Mouse (Mus musculus) intestine, postnatal 0 days (tissue): Measurements from ENCODE around the gene Ak3. TPM values are rescaled to one million over a fixed set of nuclear protein-coding genes. Genes with fewer than 3 reads are reported as not detected.
A peak's percentile ranks its signal among the peaks of the same experiment; 100 is the strongest.

ENCODE experiments used
- ATAC-seq: fragments of 200-750 bp; cut with Nextera tagmentation; 2 replicates; pipeline ENCODE4 v1.8.0; 2017; ENCODE audit warnings: mild to moderate bottlenecking, moderate TSS enrichment, moderate library complexity
- H3K27ac ChIP-seq: fragments of 300-500 bp; sonication (generic); 2 replicates; pipeline ENCODE4 v1.5.1; 2014; ENCODE audit warnings: mild to moderate bottlenecking, low read depth, low read length, moderate library complexity
- H3K27me3 ChIP-seq: fragments of 300-500 bp; sonication (generic); replicated peaks from 2 replicates; pipeline ENCODE4 v1.6.1; 2014; ENCODE audit warnings: low read length, mixed read lengths; ENCODE audit not compliant: control insufficient read depth, insufficient read depth
- H3K36me3 ChIP-seq: fragments of 300-500 bp; sonication (generic); 2 replicates; pipeline ENCODE4 v1.6.1; 2014; ENCODE audit warnings: mild to moderate bottlenecking, moderate library complexity; ENCODE audit not compliant: control insufficient read depth, insufficient read depth
- H3K4me1 ChIP-seq: fragments of 300-500 bp; sonication (generic); replicated peaks from 2 replicates; pipeline ENCODE4 v1.6.1; 2014; ENCODE audit warnings: antibody characterized with exemption, low read length, mixed read lengths; ENCODE audit not compliant: control insufficient read depth, insufficient read depth
- H3K4me2 ChIP-seq: fragments of 300-500 bp; sonication (generic); replicated peaks from 2 replicates; pipeline ENCODE4 v1.6.1; 2014; ENCODE audit warnings: low read depth, mild to moderate bottlenecking, moderate library complexity
- H3K4me3 ChIP-seq: fragments of 300-500 bp; sonication (generic); 2 replicates; pipeline ENCODE4 v1.5.1; 2014; ENCODE audit warnings: low read depth, low read length
- H3K9ac ChIP-seq: fragments of 300-500 bp; sonication (generic); 2 replicates; pipeline ENCODE4 v1.6.1; 2014; ENCODE audit warnings: mild to moderate bottlenecking, low read depth, low read length
- H3K9me3 ChIP-seq: fragments of 300-500 bp; sonication (generic); 2 replicates; pipeline ENCODE4 v1.6.1; 2016; ENCODE audit warnings: mixed run types; ENCODE audit not compliant: control insufficient read depth
- CTCF ChIP-seq: sonication (generic); IDR thresholded peaks from 2 replicates; pipeline ENCODE4 v1.5.1; 2016; ENCODE audit warnings: low read depth, mild to moderate bottlenecking, control low read depth, antibody characterized with exemption, moderate library complexity
- WGBS: fragments of 180-500 bp; shearing (Covaris S2); extraction: QIAGEN DNeasy Blood & Tissue Kit; methylation state at CpG from one replicate; pipeline ENCODE4 v1.1.7; 2014; 5-methylcytosine and 5-hydroxymethylcytosine counted together
- polyA plus RNA-seq: library from polyadenylated mRNA; unstranded; fragments of >200 nt; fragmentation: Nextera tagmentation; extraction: Ambion mirVana; gene quantifications from 2 replicates; pipeline ENCODE4 v1.2.1, GENCODE M21; 2015

Ak3 gene
- polyA plus RNA-seq, 1 experiment from 2014 or later: 70.4 TPM

- H3K36me3 ChIP-seq: peaks cover 72% of the 10 kb centered on the region
- no peak for ATAC-seq
- H3K27me3 ChIP-seq: no peaks in the 10 kb centered on the region
- no peak overlapping the region for H3K4me2 ChIP-seq
- no peaks in the 10 kb centered on the region for H3K4me1 ChIP-seq
- H3K4me3 ChIP-seq: no peak overlapping the region
- 0 out of 2 replicates have a peak overlapping the region, but pooled peaks have one; percentile 1 for H3K27ac ChIP-seq
- no peaks in the 10 kb centered on the region for H3K9me3 ChIP-seq
- no peak for TF ChIP-seq CTCF
- H3K9ac ChIP-seq: no peak overlapping the region
- WGBS: 97% methylated on average over 7 of the region's 7 CpGs
Measured at GRCm38 (mm10) chr19:29021754-29022345, 25.9 kb downstream of the Ak3 start.

GRCm38 (mm10) chr19:29019647-29020046 is 28.1 kb downstream of the Ak3 start:
- H3K4me3 ChIP-seq: no peak overlapping the region
- peak; percentile 54 for TF ChIP-seq CTCF
- H3K9ac ChIP-seq: no peak overlapping the region
- H3K4me2 ChIP-seq: no peak overlapping the region
- H3K36me3 ChIP-seq: peaks cover 63% of the 10 kb centered on the region
- no peak for ATAC-seq
- 91% methylated on average over 3 of the region's 3 CpGs for WGBS
- no peaks in the 10 kb centered on the region for H3K4me1 ChIP-seq
- H3K27ac ChIP-seq: no peak overlapping the region
- H3K27me3 ChIP-seq: no peaks in the 10 kb centered on the region
- no peaks in the 10 kb centered on the region for H3K9me3 ChIP-seq

- ATAC-seq: no peak
- H3K27ac ChIP-seq: no peak overlapping the region
- H3K4me1 ChIP-seq: no peaks in the 10 kb centered on the region
- no peak overlapping the region for H3K4me2 ChIP-seq
- H3K9me3 ChIP-seq: no peaks in the 10 kb centered on the region
- H3K9ac ChIP-seq: no peak overlapping the region
- TF ChIP-seq CTCF: no peak
- 74% methylated on average over 5 of the region's 5 CpGs for WGBS
- no peak overlapping the region for H3K4me3 ChIP-seq
- peaks cover 53% of the 10 kb centered on the region for H3K36me3 ChIP-seq
- no peaks in the 10 kb centered on the region for H3K27me3 ChIP-seq
Measured at GRCm38 (mm10) chr19:29016786-29017185, 31.0 kb downstream of the Ak3 start.

GRCm38 (mm10) chr19:29016204-29016765 is 31.5 kb downstream of the Ak3 start:
- Histone ChIP-seq H3K4me2 (no peak overlapping the region), H3K36me3 (peaks cover 53% of the 10 kb centered on the region), H3K4me3 (no peak overlapping the region), H3K27me3 (no peaks in the 10 kb centered on the region), H3K9me3 (no peaks in the 10 kb centered on the region), H3K4me1 (no peaks in the 10 kb centered on the region), H3K9ac (no peak overlapping the region), H3K27ac (no peak overlapping the region)
- no peak for TF ChIP-seq CTCF
- no peak for ATAC-seq
- WGBS: 81% methylated on average over 5 of the region's 5 CpGs

- TF ChIP-seq CTCF: no peak
- Histone ChIP-seq H3K9ac (no peak overlapping the region), H3K36me3 (peaks cover 52% of the 10 kb centered on the region), H3K4me3 (no peak overlapping the region), H3K27ac (no peak overlapping the region), H3K27me3 (no peaks in the 10 kb centered on the region), H3K4me1 (no peaks in the 10 kb centered on the region), H3K4me2 (no peak overlapping the region), H3K9me3 (no peaks in the 10 kb centered on the region)
- WGBS: 83% methylated on average over 8 of the region's 8 CpGs
- no peak for ATAC-seq
Measured at GRCm38 (mm10) chr19:29015410-29016203, 32.2 kb downstream of the Ak3 start.

GRCm38 (mm10) chr19:29014466-29015055 is 33.2 kb downstream of the Ak3 start:
- H3K4me3 ChIP-seq: no peak overlapping the region
- no peak overlapping the region for H3K9ac ChIP-seq
- H3K27me3 ChIP-seq: no peaks in the 10 kb centered on the region
- no peak for ATAC-seq
- no peaks in the 10 kb centered on the region for H3K9me3 ChIP-seq
- no peak overlapping the region for H3K4me2 ChIP-seq
- no peaks in the 10 kb centered on the region for H3K4me1 ChIP-seq
- peaks cover 51% of the 10 kb centered on the region for H3K36me3 ChIP-seq
- no peak for TF ChIP-seq CTCF
- 79% methylated on average over 5 of the region's 5 CpGs for WGBS
- no peak overlapping the region for H3K27ac ChIP-seq
